Mouse (Mus musculus) olfactory bulb, adult 2 months (tissue): ENCODE measurements around the gene Smug1.

Source experiments
- CTCF ChIP-seq: fragments of 200-500 bp; IDR thresholded peaks from 2 replicates; pipeline ENCODE4 v1.5.1; 2012; ENCODE audit warnings: low read depth, mild to moderate bottlenecking, low read length, moderate library complexity; ENCODE audit not compliant: insufficient read depth
- POLR2A ChIP-seq: fragments of 200-500 bp; IDR thresholded peaks from 2 replicates; pipeline ENCODE4 v1.6.1; 2012; ENCODE audit warnings: mild to moderate bottlenecking, low read depth, low read length, moderate library complexity; ENCODE audit not compliant: insufficient read depth

- no peak for TF ChIP-seq CTCF
- no peak for TF ChIP-seq POLR2A
These were observed 26.7 kb upstream of the Smug1 start for GRCm38 (mm10) chr15:103193606-103194005.
